Mouse (Mus musculus): ENCODE results near the gene Myo9a. TPM values are rescaled to one million over a fixed set of nuclear protein-coding genes. Genes with fewer than 3 reads are reported as not detected.

Myo9a gene
- total and polyA plus RNA-seq, 3 experiments: 3.3 to 131 (median 4.5) TPM

GRCm38 (mm10) chr9:59706850-59707825 lies 43.6 kb upstream of the Myo9a start:
- no peak for TF ChIP-seq TAL1 (IDR thresholded peaks at IDR 0.05; ENCODE audit: low read length)
- TF ChIP-seq POLR2A (IDR thresholded peaks at IDR 0.05; ENCODE audit: control insufficient read depth in 1 of 2, insufficient read depth in 1 of 2, low read depth in 1 of 2, low read length in 2 of 2, poor library complexity in 1 of 2): no peak
- TF ChIP-seq TBP (IDR thresholded peaks at IDR 0.05; ENCODE audit: low read depth, low read length): peak; percentile 41; the same call in 1 of the 2 replicates
- peak; percentile 78 for TF ChIP-seq GATA1 (IDR thresholded peaks at IDR 0.05; ENCODE audit: low read depth, low read length)
- H3K4me3 ChIP-seq (ENCODE audit: control insufficient read depth in 1 of 2, insufficient read depth in 1 of 2, low read depth in 2 of 2, low read length in 2 of 2): no peak overlapping the region
- H3K9ac ChIP-seq (ENCODE audit: control insufficient read depth, low read depth, low read length, poor library complexity, severe bottlenecking): no peak overlapping the region
- H3K27me3 ChIP-seq (ENCODE audit: control insufficient read depth in 1 of 2, insufficient read depth in 2 of 2, low read length in 2 of 2): peaks cover 0 to 3% of the 10 kb centered on the region in 2 experiments; a peak in 1 of 4 replicates
- no peaks in the 10 kb centered on the region for H3K79me2 ChIP-seq (ENCODE audit: control insufficient read depth, insufficient read depth, low read length, poor library complexity)
- H3K9me3 ChIP-seq (replicated peaks; ENCODE audit: insufficient read depth, low read length): no peaks in the 10 kb centered on the region
- H3K4me1 ChIP-seq (ENCODE audit: control insufficient read depth in 1 of 2, insufficient read depth in 2 of 2, low read length in 2 of 2): peaks cover 2 to 8% of the 10 kb centered on the region in 2 experiments; a peak in 3 of 4 replicates
- no peak overlapping the region for H3K27ac ChIP-seq (ENCODE audit: control insufficient read depth, low read depth, low read length)
- H3K36me3 ChIP-seq (ENCODE audit: control insufficient read depth in 1 of 2, insufficient read depth in 2 of 2, low read length in 2 of 2): peaks cover 0 to 3% of the 10 kb centered on the region in 2 experiments; a peak in 2 of 4 replicates
- DNase-seq (ENCODE audit: low read depth, low spot score): peak; percentile 75

GRCm38 (mm10) chr9:59709225-59709624 lies 41.5 kb upstream of the Myo9a start:
- Histone ChIP-seq H3K4me3 (ENCODE audit: control insufficient read depth in 1 of 2, insufficient read depth in 1 of 2, low read depth in 2 of 2, low read length in 2 of 2) (no peak overlapping the region), H3K36me3 (ENCODE audit: control insufficient read depth in 1 of 2, insufficient read depth in 2 of 2, low read length in 2 of 2) (peaks cover 0 to 3% of the 10 kb centered on the region in 2 experiments; a peak in 2 of 4 replicates), H3K4me1 (ENCODE audit: control insufficient read depth in 1 of 2, insufficient read depth in 2 of 2, low read length in 2 of 2) (peaks cover 2 to 8% of the 10 kb centered on the region in 2 experiments; a peak in 3 of 4 replicates), H3K9me3 (replicated peaks; ENCODE audit: insufficient read depth, low read length) (no peaks in the 10 kb centered on the region), H3K79me2 (ENCODE audit: control insufficient read depth, insufficient read depth, low read length, poor library complexity) (no peaks in the 10 kb centered on the region), H3K27me3 (ENCODE audit: control insufficient read depth in 1 of 2, insufficient read depth in 2 of 2, low read length in 2 of 2) (peaks cover 0 to 1% of the 10 kb centered on the region in 2 experiments; a peak in 2 of 4 replicates), H3K27ac (ENCODE audit: control insufficient read depth, low read depth, low read length) (no peak overlapping the region), H3K9ac (ENCODE audit: control insufficient read depth, low read depth, low read length, poor library complexity, severe bottlenecking) (no peak overlapping the region)
- DNase-seq (ENCODE audit: low read depth, low spot score): no peak
- TF ChIP-seq POLR2A (IDR thresholded peaks at IDR 0.05; ENCODE audit: control insufficient read depth in 1 of 2, insufficient read depth in 1 of 2, low read depth in 1 of 2, low read length in 2 of 2, poor library complexity in 1 of 2): no peak
- no peak for TF ChIP-seq USF2 (IDR thresholded peaks at IDR 0.05; ENCODE audit: borderline replicate concordance in 1 of 2, insufficient read depth in 1 of 2, low read depth in 1 of 2, low read length in 2 of 2)
- no peak for TF ChIP-seq ZC3H11A (IDR thresholded peaks at IDR 0.05; ENCODE audit: low read depth, low read length)
- no peak for TF ChIP-seq ZNF384 (IDR thresholded peaks at IDR 0.05; ENCODE audit: low read depth, low read length)
- TF ChIP-seq NRF1 (IDR thresholded peaks at IDR 0.05; ENCODE audit: insufficient read depth, low read depth, low read length, poor library complexity, severe bottlenecking): no peak
- no peak for TF ChIP-seq TBP (IDR thresholded peaks at IDR 0.05; ENCODE audit: low read depth, low read length)
- no peak for TF ChIP-seq ETS1 (IDR thresholded peaks at IDR 0.05; ENCODE audit: low read depth, low read length)
- TF ChIP-seq ZKSCAN1 (IDR thresholded peaks at IDR 0.05; ENCODE audit: low read depth, low read length): no peak
- TF ChIP-seq JUND (IDR thresholded peaks at IDR 0.05; ENCODE audit: low read depth, low read length): no peak
- TF ChIP-seq ZMIZ1 (IDR thresholded peaks at IDR 0.05; ENCODE audit: low read depth, low read length): no peak
- no peak for TF ChIP-seq SMC3 (IDR thresholded peaks at IDR 0.05; ENCODE audit: low read depth, low read length)
- TF ChIP-seq GABPA (IDR thresholded peaks at IDR 0.05; ENCODE audit: low read depth, low read length): no peak
- no peak for TF ChIP-seq MAZ (IDR thresholded peaks at IDR 0.05; ENCODE audit: low read depth, low read length)
- no peak for TF ChIP-seq MYB (IDR thresholded peaks at IDR 0.05; ENCODE audit: low read depth, low read length)
